Mouse (Mus musculus) megakaryocyte, embryonic 14.5 days (primary cell): ENCODE results near the gene Dusp18.

Source experiments
- FLI1 ChIP-seq: IDR thresholded peaks from 2 replicates; pipeline ENCODE4 v1.6.1; 2012; ENCODE audit warnings: low read length, inconsistent platforms, mixed read lengths
- GATA1 ChIP-seq: IDR thresholded peaks from 3 replicates; pipeline ENCODE4 v1.6.1; 2012; ENCODE audit warnings: mixed read lengths, low read length, inconsistent platforms, borderline replicate concordance

- TF ChIP-seq GATA1 (no peak), FLI1 (no peak)
These were observed 41.3 kb downstream of the Dusp18 start for GRCm38 (mm10) chr11:3936318-3936717.
